Mouse (Mus musculus): ENCODE measurements around the gene Cyp1a2.

- no peak for TF ChIP-seq CHD1 (IDR thresholded peaks at IDR 0.05; ENCODE audit: low read depth, low read length)
- TF ChIP-seq MEF2A (IDR thresholded peaks at IDR 0.05; ENCODE audit: borderline replicate concordance, low read depth, low read length) = no peak
- TF ChIP-seq USF1 (IDR thresholded peaks at IDR 0.05; ENCODE audit: low read depth, low read length) = no peak
- TF ChIP-seq CHD2 (IDR thresholded peaks at IDR 0.05; ENCODE audit: low read length) = no peak
- no peak for TF ChIP-seq POLR2A (IDR thresholded peaks at IDR 0.05; ENCODE audit: low read depth, low read length)
- TF ChIP-seq MXI1 (IDR thresholded peaks at IDR 0.05; ENCODE audit: low read depth, low read length) = no peak
- TF ChIP-seq RCOR1 (conservative IDR thresholded peaks at IDR 0.05; ENCODE audit: low read depth, low read length) = no peak
- TF ChIP-seq EP300 (IDR thresholded peaks at IDR 0.05; ENCODE audit: low read length) = no peak
- TF ChIP-seq CTCF (conservative IDR thresholded peaks at IDR 0.05 in 1 of 2, IDR thresholded peaks at IDR 0.05 in 1 of 2; ENCODE audit: low read depth in 2 of 2, low read length in 2 of 2) = no peak
- TF ChIP-seq MAZ (IDR thresholded peaks at IDR 0.05; ENCODE audit: low read depth, low read length) = no peak
- no peak for TF ChIP-seq MYC (IDR thresholded peaks at IDR 0.05; ENCODE audit: low read depth, low read length)
- no peak for TF ChIP-seq IRF4 (IDR thresholded peaks at IDR 0.05; ENCODE audit: low read depth, low read length)
- no peak for TF ChIP-seq ELF1 (IDR thresholded peaks at IDR 0.05; ENCODE audit: low read depth, low read length)
Observed at GRCm38 (mm10) chr9:57722371-57722770, 38.9 kb upstream of the Cyp1a2 start.

Measured in CH12.LX (cell line).